Mouse (Mus musculus): Measurements from ENCODE around the gene Dbp.

Gene Dbp

DNA sequence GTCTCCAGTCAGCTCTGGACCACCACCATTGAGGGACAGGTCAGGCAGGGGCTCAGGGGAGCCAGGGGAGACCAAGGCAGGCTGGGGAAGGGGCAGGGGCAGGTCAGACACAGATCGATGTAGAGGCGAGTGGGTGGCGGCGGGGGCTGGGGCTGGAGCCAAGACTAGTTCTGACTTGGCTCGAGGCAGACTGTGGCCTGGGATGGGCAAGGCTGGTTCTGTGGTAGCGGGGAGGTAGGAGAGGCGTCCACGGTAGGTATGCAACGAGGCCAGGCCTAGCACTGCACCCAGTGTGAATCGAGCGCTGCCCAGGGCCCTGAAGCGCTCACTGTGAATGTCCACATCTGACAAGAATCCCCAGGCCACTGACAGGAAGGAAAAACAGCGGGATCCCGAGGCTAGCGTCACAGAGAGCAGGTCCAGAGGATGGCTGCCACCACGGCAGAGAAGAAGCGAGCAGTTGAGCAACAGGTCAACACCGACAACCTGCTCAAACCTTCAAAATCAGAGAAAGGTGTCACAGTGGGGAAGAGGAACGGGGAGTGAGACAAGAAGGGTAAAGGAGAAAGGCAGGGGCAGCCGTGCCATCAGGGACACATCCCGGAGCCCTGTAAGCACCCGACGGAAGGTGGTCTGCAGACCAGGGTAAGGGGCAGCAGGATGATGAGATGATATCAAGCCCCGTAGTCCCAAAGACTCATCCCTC lies 6.6 kb downstream of the Dbp start:
- peak in 1 of 2 experiments; percentile 62 for DNase-seq (ENCODE audit: low spot score in 2 of 2)

DNA sequence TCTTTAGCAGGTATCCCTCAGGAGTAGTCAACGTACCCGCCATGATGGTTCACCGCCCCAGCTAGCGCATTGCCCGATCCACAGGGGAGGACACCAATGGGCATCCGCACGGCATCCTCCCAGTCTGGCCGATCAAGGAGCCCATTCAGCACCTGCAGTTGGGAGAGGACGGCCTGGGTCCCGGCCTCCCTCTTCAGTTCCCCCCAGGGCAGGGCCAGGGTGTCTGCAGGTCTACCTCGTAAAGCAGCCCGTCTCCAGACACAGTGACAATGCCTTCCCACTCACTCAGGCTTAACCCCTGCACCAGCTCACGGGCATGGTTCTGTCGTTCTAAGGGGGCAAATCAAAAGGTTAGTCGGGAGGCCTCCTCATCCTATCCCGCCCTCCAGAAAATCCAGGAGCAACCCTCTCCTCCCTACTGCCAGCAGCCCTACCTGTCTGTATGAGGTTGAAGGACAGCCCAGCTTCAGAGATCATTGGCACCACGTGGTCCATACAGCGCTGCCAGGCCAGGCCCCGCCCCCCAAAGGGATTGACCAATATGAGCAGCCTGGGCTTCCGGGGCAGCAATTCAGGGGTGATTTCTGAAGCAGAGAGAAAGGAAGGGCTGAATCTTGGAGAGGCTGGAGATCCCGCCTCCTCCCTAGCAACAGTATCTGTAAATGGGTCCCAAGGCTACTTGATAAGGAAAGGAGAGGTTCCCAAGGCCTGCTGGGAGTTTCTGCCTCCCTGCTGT lies 7.3 kb downstream of the Dbp start:
- peak in 1 of 2 experiments; percentile 58 for DNase-seq (ENCODE audit: low spot score in 2 of 2)

DNA sequence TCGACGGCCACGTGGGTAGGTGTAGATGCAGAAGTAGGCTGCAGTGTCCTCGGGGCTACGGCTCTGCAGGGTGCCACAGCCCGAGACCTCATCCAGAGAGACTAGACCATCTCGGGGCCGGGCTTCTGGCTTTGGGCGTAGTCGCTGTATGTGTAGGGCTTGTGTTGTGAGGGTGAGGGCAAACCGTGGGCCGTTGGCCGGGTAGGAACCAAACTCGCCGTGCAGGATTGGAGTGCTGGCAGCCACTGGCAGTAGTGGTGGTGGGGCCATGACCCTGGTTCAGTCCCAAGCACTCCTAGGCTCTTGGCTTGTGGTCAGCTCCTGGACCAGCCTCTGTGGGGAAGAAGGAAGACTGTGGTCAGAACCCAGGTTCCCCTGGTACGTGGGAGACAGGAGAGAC lies 8.5 kb downstream of the Dbp start:
- DNase-seq (ENCODE audit: low spot score in 2 of 2), result peak in 1 of 2 experiments; percentile 53

DNA sequence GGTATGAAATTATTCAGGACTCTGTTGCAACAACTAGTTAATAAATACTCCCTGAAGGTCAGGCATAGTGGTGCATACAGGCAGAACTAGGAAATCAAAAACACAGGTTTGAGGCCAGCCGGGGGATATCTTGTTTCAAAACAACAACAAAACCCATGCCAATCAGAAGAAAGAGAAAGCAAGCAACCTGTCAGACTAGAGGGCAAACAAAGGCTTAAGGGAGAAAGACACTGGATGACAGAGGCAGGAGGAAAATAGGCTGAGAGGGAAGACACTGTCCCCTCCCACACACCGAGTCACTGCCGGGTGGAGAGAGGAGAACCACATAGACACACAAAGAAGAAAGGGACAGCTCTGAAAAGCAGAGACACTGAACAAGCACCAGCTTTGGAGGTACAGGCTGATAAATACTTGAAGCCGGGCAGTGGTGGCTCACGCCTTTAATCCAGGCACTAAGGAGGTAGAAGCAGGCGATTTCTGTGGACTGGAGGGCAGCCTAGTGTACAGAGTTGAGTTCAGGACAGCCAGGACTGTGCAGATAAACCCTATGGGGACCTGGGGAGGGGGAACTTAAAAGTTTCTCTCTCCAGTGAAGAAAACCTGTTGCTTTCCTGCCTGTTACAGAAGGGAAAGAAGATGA lies 9.1 kb downstream of the Dbp start:
- DNase-seq (ENCODE audit: low spot score in 2 of 2), result no peak

DNA sequence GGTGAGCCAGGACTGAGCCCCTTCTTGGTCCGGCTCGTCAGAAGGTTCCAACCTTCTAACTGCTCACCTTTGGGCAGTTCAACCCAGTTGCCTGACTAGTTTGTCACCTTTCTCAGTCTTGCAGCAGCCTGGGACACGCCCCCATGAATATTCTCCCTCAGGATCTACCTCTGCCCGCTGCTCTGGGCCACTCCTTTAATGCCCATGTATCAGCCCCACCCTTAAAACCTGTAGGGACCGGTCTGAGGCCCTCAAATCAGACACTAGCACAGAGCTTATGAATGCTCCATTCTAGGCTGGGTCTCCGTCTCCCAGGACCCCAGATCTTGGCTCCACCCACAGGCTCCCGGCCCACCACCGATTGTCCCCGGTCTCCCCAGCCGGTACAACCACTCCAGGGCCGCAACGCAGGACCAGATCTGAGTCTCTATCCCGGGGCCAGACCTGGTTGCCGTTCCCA lies 9.8 kb downstream of the Dbp start:
- DNase-seq (ENCODE audit: low spot score in 2 of 2), result peak in 1 of 2 experiments; percentile 28

DNA sequence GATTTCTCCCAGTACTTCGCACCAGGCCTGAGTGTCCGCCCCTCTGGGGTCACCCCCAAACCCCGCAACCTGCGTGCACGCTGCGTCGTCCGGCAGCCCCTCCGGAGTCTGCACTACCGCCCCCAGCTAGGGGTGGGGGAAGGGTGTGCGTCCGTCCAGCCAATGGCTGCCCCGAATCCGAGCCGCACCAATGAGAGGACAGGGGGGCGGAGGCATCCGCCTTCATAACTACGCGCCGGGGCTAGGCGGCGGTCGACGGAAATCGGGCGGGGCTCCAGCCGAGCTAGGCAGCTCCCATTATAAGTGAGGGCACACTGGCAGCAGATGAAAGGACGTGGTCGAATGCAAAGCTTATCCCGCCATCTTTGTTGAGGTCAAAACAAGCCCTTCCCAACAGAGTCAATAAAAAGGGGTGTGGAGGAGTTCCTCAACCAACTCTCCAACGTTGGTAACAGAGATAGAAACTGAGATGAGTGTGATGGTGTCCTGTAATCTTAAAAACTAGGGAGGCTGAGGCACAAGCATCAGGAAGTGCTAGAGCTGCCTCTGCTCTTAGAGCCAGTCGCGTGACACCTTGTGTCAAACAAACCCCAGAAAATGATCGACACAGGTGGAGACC lies 10.3 kb downstream of the Dbp start, which contains the start of gene Rpl18:
Gene Rpl18 (plus strand): TSS at position 368 of the 619 bp plus-strand sequence.
- DNase-seq (ENCODE audit: low spot score in 2 of 2), result peak; percentile 99

DNA sequence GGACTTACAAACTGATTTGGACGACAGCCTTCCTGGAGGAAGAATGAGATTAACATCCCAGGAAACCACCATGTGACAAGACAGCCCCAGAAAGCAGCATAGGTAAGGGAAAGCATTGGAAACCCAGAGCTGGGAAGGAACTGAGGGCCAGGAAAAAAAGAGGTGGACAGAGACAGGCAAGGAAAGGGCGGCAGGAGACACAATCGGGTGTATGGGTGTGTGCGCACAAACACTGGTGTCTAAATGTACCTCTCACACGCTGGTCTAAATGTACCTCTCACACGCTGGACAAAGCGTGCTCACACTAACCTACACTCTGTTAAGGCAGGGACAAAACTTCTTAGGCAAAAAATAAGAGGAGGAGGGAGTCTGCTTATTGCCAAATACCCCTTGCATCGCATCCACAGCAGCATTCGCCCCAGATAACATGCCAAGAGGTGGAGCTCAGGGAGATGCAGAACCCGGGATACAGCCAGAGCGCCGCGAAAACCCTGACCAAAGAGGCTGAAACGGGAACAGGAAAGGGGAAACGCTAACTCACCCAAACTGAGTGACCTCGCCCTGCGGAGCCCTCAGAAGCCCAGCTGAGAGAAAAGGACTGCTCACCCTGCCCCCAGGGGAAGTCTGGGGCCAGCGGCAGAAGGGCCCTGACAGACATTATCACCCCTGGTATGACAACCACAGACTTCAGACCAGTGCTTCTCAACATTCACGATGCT lies 11.0 kb downstream of the Dbp start:
- peak; percentile 62 to 64 for DNase-seq (ENCODE audit: low spot score in 2 of 2)

DNA sequence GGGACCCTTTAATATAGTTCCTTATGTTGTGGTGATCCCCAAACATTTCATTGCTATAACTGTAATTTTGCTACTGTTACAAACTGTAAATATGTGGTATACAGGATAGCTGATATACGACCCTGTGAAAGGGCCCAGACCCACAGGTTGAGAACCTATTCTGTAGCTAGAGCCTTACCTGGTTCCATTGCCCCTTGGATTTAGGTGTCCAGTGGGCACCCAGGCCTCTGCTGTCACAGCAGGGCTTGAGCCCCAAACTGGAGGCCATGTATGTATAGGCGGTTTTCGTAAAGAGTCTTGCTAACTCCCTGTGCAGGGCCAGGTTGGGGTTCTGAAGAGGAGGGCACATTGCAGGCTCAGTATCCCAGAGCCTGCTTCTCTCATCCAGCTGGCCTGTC lies 11.6 kb downstream of the Dbp start:
- no peak for DNase-seq (ENCODE audit: low spot score in 2 of 2)

DNA sequence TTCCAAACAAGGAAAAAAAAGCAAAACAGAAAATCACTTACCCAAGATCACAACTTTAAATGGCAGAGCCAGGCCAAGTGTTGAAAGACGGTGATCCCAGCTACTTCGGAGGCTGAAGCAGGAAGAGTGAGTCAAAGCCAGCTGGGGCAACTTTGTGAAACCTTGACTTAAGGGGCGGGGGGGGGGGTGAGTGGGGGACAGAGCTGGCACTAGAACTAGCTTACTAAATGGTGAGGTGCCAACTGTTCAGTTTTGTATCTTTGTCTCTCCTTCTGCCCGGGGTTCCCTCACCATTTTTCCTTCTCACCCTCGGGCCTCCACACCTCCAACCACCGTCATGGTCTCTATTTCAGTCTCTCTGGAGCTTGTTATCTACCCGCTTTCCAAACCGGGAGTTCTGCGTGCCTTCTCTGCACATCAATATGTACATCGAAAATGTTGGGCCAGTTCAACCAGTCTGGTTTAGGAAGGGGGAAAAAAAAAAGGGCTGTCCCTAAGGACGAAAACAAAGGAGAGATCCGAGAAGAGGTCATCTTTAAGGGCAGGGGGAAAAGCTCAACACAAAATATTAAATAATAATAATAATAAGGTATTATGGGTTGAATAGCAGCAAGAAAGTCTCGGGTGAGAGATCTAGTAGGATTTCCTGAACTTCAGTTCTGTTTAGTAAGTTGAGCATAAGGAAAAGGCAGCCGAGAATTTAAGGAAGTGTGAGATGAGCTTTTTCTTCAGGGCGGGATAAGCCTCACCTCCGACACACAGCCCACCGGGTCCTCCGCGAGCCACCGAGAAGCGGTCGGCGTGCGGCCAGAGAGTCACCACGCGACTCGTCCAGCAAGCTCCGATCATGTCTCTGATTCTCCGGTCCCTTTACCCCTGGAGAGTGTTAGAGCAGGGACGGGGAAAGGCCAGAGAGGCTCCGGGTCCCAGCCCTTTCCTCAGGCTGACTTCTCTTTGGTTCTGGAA lies 12.3 kb downstream of the Dbp start:
- no peak for DNase-seq (ENCODE audit: low spot score in 2 of 2)

DNA sequence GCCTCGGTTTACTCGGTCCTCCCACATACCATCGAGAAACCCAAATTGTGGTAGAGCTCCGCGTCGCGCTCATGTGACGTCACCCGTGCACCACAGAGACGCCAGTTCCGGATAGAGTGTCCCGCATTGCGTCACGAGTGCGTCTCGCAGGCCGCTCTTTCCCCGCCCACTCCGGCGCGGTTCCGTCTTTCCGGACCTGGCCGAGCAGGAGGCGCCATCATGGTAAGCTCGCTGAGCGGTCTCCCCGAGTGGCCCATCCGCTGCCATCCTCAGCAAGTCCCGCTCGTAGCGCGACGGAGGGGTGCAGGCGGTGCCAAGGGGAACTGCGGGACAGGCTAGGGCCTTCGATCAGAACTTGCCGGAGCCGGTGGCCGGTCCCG lies 13.0 kb downstream of the Dbp start, which contains the start of gene Sphk2:
Gene Sphk2 (minus strand): TSS at position 85 of the 380 bp plus-strand sequence.
- peak; percentile 100 for DNase-seq (ENCODE audit: low spot score in 2 of 2)

DNA sequence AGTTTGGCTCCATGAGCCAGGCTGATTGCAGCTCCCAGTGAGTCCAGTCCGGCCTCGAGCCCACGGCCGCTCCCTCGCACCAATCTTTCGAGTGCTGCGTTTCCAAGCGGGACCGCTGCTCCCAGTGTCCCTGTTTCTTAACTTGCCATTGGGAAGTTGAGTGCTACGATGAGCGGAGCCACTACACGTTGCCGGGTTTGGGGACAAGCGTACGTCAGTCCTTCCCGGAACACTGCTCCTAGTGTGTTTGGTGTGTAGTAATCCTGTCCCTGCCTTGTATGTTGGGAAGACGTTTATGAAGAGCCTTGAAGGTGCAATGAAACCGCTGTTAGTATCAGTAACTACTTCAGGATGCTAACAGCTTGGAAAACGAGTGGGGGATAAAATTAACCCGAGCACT lies 13.4 kb downstream of the Dbp start:
- DNase-seq (ENCODE audit: low spot score in 2 of 2), result no peak

DNA sequence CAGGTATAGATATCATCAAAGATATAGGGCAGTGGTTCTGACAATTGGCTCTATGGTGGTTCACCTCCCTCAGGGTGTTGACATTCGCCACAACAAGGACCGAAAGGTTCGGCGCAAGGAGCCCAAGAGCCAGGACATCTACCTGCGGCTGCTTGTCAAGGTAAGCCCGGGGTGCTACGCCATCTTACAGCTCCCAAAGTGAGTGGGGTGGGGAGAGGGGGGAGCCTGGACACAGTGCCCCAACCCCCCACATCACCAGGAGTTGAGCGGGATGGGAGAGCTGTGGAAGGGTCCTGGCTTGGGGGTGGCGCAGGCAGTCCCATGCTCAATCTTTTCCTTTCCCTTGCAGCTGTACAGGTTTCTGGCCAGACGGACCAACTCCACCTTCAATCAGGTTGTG lies 14.3 kb downstream of the Dbp start:
- no peak for DNase-seq (ENCODE audit: low spot score in 2 of 2)

DNA sequence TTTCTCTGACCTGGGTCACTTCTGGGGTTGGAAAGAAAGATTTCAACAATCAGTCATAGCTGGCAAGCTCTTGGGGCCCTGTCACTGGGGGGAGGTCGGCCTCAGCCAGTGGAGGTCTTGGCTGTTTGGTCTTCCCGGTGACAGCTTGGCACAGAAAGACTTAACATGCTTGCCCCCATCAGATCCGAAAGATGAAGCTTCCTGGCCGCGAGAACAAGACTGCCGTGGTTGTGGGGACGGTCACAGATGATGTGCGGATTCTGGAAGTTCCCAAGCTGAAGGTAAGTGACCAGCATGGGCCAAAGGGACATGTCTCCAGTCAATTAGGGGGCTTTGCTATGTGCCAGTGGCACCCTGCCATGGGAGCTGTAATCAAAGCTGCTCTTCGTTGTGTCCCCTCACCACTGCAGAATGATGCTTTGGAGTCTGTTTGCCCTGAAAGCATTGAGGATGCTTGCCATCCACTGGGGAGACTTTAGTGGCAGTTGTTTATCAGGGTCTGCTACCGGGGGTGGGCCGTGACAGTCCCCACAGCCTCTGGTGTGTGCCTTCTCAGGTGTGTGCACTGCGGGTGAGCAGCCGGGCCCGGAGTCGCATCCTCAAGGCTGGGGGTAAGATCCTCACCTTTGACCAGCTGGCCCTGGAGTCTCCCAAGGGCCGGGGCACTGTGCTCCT lies 15.0 kb downstream of the Dbp start:
- DNase-seq (ENCODE audit: low spot score in 2 of 2), result no peak

DNA sequence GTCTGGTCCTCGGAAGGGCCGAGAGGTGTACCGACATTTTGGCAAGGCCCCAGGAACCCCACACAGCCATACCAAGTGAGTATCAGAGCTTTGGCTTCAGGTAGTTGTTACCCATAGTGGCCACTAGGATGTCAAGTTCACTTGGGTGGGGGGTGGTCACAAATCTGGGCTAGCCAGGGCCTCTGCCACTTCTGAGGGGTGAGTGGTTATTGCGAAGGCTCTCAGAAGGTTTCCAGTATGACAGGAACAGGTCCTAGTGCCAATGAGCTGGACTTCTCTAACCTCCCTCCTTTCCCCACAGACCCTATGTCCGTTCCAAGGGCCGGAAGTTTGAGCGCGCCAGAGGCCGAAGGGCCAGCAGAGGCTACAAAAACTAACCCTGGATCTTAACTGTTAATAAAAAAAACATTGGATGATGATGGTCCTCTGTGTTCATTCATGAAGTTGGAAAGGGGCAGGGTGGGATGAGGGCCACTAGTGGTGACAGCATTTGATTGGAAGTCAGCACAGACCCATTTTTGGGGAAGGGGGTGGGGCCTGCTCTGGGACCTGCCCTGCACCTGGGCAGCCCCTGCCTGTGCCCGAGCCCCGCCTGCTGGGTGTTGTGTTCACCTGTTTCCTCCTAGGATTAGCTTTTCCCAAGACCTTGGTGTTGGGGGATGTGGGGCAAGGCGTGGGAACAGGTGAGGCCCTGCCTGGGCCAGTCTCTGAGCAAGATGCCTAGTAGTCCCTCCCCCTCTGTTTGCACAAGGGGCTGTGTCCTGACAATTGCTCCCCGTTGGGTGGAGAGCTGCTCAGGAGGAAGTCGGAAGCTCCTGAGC lies 15.7 kb downstream of the Dbp start, which contains the start of gene Fam83e:
Gene Fam83e (plus strand): TSS at position 800 of the 821 bp plus-strand sequence.
- no peak for DNase-seq (ENCODE audit: low spot score in 2 of 2)

DNA sequence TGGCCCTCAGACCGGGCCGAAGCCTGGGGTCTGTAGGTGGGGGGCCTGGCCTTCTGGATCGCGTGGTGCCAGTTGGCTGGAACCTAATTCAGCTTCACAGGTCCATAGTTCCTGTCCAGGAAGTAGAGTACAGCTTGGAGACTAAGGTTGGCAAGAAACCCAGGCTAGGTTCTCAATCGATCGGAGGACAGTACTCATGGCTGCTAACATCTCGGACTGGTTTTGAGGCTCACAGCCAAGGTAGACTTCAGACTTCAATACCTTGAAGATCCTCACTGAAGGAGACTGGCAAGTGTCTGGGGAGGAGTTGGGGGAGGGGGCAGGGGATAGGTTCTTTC lies 16.3 kb downstream of the Dbp start:
- DNase-seq (ENCODE audit: low spot score in 2 of 2), result no peak

DNA sequence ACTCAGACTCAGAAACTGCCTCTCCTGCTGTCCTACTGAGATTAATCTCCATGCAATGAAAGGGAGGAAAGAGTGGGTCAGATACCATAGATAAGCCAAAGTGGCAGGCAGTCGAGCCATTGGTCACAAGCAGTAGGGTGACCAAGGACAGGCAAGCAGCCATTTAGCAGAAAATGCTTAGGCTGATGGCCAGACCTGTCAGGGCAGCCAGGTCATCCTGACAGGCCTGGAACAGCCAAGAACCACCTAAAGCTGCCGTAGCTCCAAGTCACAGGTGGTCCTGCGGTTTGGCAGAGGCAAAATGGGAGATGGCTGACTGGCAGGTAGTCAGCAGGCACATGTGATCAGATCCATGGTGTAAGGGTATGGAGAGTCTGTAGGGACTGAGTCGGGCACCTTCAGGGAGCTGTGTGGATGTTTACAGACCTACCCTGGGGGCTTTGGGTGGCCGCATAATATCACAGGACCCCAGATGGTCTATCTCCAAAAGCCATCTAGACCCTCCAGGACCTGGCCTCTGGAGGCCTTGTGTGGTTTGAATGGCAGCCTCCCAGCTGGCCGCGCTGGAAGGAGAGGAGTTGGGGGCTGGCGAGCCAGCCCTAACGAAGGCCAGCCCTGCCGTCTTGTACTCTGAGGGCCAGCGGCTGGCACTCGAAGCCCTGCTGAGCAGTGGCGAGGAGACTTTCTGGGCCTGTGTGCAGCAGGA lies 16.9 kb downstream of the Dbp start:
- DNase-seq (ENCODE audit: low spot score in 2 of 2), result no peak

DNA sequence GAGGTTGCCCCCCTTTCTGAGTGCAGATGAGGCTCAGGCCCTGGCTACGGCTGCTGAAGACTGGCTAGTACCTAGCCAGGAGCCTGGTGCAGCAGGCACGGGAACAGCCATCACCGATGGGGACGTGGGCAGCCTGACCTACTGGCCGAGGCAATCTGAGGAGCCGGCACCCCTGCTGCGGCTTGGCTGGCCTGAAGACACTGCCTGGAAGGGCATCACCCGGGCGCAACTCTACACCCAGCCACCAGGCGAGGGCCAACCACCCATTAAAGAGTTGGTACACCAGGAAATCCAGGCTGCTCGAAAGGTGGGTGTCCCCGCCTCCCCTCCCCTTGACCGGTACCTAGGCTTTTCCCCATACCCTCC lies 17.4 kb downstream of the Dbp start:
- DNase-seq (ENCODE audit: low spot score in 2 of 2), result no peak

DNA sequence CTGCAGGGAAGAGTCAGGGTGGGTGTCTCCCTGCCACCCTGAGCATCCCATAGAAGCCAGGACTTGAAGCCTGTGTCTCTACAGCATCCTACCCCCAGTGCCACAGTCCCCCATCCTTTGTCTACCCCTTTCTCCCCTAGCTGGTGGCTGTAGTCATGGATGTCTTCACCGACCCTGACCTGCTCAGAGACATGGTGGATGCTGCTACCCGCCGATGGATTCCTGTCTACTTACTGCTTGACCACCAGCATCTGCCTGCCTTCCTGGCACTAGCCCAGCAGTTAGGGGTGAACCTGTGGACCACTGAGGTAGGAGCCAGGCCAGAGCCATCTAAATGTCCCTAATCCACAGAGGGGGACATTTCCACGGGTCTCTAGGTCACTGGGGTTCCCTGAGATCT lies 18.4 kb downstream of the Dbp start:
- DNase-seq (ENCODE audit: low spot score in 2 of 2), result no peak
